Mouse (Mus musculus) erythroblast, embryonic 14.5 days (primary cell): ENCODE data around the gene Mc1r.

Experiments
- GATA1 ChIP-seq: IDR thresholded peaks from 2 replicates; pipeline ENCODE4 v1.6.1; 2012; ENCODE audit warnings: low read length, inconsistent platforms, mixed read lengths
- TAL1 ChIP-seq: IDR thresholded peaks from 3 replicates; pipeline ENCODE4 v1.6.1; 2012; ENCODE audit warnings: low read length, inconsistent platforms, mixed read lengths

- TF ChIP-seq GATA1 (no peak), TAL1 (no peak)
Observed at GRCm38 (mm10) chr8:123410788-123411187, 3.9 kb downstream of the Mc1r start.
